In the genomic region with DNA sequence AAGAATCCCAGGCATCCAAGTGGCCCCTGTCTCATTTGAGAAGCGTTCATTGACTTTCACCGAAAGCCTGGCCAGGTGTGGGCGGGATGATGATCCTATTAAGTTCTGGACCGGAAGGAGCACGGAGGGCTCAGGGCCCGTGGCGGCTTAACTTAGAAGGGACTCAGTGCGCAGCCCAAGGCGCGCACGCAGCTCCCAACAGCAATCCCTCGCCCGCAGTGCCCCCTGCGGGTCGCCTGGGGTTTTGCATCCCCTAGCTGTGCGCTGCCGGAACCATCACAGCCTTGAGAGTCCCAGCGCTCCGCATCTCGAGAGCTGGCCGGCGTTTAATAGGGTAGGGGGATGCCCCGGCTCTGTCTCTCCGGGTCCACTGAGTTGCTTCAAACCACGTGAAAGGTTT, we compare ENCODE assay signal across 9 mouse cellular contexts. TPM values are rescaled to one million over a fixed set of nuclear protein-coding genes. Genes with fewer than 3 reads are reported as not detected.
DNase-seq lines count a peak whose midpoint lies in the region; ATAC-seq and TF ChIP-seq lines count a peak whose summit lies in the region.
"Had no signal": no experiment of that assay in that cellular context is flagged by ENCODE, and none has a peak within 500 bp of the region (broad histone marks: within the 10 kb centered on the region; RNA-seq: fewer than 3 reads in every experiment).

No protein-coding gene starts in this region.

- peak overlapping the region; percentile 60 for H3K9ac ChIP-seq in hindbrain, embryonic 15.5 days

- WGBS in hindbrain, embryonic 15.5 days = 0% methylated on average over 25 of the region's 25 CpGs

- peak overlapping the region; percentile 53 for H3K4me3 ChIP-seq in hindbrain, embryonic 15.5 days

- 0 out of 2 replicates have a peak overlapping the region, but pooled peaks have one; percentile 64 for H3K27ac ChIP-seq in hindbrain, embryonic 15.5 days (replicated peaks)
- H3K27ac ChIP-seq: macrophage had no signal

- peaks cover 62% of the 10 kb centered on the region for H3K27me3 ChIP-seq in Patski
- peaks cover 36% of the 10 kb centered on the region for H3K27me3 ChIP-seq in hindbrain, embryonic 15.5 days

- no peaks in the 10 kb centered on the region for H3K9me3 ChIP-seq in hindbrain, embryonic 15.5 days

- H3K36me3 ChIP-seq in hindbrain, embryonic 15.5 days = no peaks in the 10 kb centered on the region

- H3K4me2 ChIP-seq in hindbrain, embryonic 15.5 days = peak overlapping the region; percentile 92

- ATAC-seq in Patski = no peak
- ATAC-seq in hindbrain, embryonic 15.5 days (ENCODE audit: low FRiP score, low read depth) = peak; percentile 25

- H3K4me1 ChIP-seq in hindbrain, embryonic 15.5 days (replicated peaks) = peaks cover 37% of the 10 kb centered on the region

- peak; percentile 97 for TF ChIP-seq CTCF in Patski (IDR thresholded peaks at IDR 0.05)

- DNase-seq in Patski (ENCODE audit: low read depth, low spot score) = no peak
- peak; percentile 80 to 82 for DNase-seq in cerebellum, postnatal 36 days
- peak; percentile 83 for DNase-seq in gastrocnemius, adult 18-20 months (ENCODE audit: low spot score)
- DNase-seq in layer of hippocampus, postnatal 36 days = peak; percentile 75 to 77
- DNase-seq in lung, postnatal 36 days = peak; percentile 83
- peak; percentile 82 for DNase-seq in retina, postnatal 7 days (ENCODE audit: low read depth, low spot score)
- peak; percentile 63 to 82 for DNase-seq in urinary bladder, adult 18-20 months (ENCODE audit: low spot score in 2 of 2)

- in situ Hi-C loops in Patski (cut with MboI; ENCODE audit: low pct_unique_long_range_greater_than_20kb) = loop anchor here (5.0 kb wide), 1 partner anchor 54 kb away; no protein-coding TSS in a partner anchor

- CTCF ChIA-PET in Patski (lab: Charles Lee) = interaction anchor here (1.6 kb wide), 1 partner anchor 27 kb away, joined by 3 read pairs; no protein-coding TSS in a partner anchor

- POLR2A ChIA-PET in Patski (lab: Charles Lee) = no interaction called here

RNA-seq across cellular contexts. Expression of a gene that starts 1.4 kb away (rescaled TPM):
- polyA plus RNA-seq in Patski (2021) = 0.09 TPM
- under 1 TPM; 0.34 to 0.38 TPM for total RNA-seq in gastrocnemius, adult 18-20 months (2021)
- 42.8 and 44.9 TPM in 2 replicates for polyA plus RNA-seq in hindbrain, embryonic 15.5 days (2015; fragmentation: Nextera tagmentation; extraction: Ambion mirVana)
- total RNA-seq in layer of hippocampus, postnatal 36 days (2021) = 1 to 10 TPM in 1 of 2 experiments, under 1 TPM in 1; 0.91 to 1.3 TPM
